Mouse (Mus musculus) liver, postnatal 0 days (tissue): ENCODE data around the gene Spred2. TPM values are rescaled to one million over a fixed set of nuclear protein-coding genes. Genes with fewer than 3 reads are reported as not detected.

Source experiments
- ATAC-seq: fragments of 200-750 bp; cut with Nextera tagmentation; 2 replicates; pipeline ENCODE4 v1.8.0; 2017; ENCODE audit warnings: mild to moderate bottlenecking, moderate library complexity
- DNase-seq: peaks from one replicate; pipeline ENCODE4 v3.0.0-alpha.2; 2016
- H3K27ac ChIP-seq: fragments of 300-500 bp; sonication (generic); 2 replicates; pipeline ENCODE4 v1.5.1; 2014; ENCODE audit warnings: antibody characterized with exemption, moderate library complexity, mild to moderate bottlenecking, low read depth
- H3K27me3 ChIP-seq: fragments of 300-500 bp; sonication (generic); 2 replicates; pipeline ENCODE4 v1.6.1; 2014; ENCODE audit warnings: low read length, control low read depth, mixed read lengths; ENCODE audit not compliant: insufficient read depth
- H3K36me3 ChIP-seq: fragments of 300-500 bp; sonication (generic); replicated peaks from 2 replicates; pipeline ENCODE4 v1.6.1; 2014; ENCODE audit warnings: mild to moderate bottlenecking, control low read depth, low read length, moderate library complexity, mixed read lengths; ENCODE audit not compliant: insufficient read depth
- H3K4me1 ChIP-seq: fragments of 300-500 bp; sonication (generic); 2 replicates; pipeline ENCODE4 v1.6.1; 2014; ENCODE audit warnings: antibody characterized with exemption, mild to moderate bottlenecking, control low read depth; ENCODE audit not compliant: insufficient read depth
- H3K4me2 ChIP-seq: fragments of 300-500 bp; sonication (generic); 2 replicates; pipeline ENCODE4 v1.6.1; 2014; ENCODE audit warnings: low read depth, mild to moderate bottlenecking, low read length, moderate library complexity, mixed read lengths
- H3K4me3 ChIP-seq: fragments of 300-500 bp; sonication (generic); 2 replicates; pipeline ENCODE4 v1.5.1; 2014; ENCODE audit warnings: low read depth, low read length
- H3K9ac ChIP-seq: fragments of 300-500 bp; sonication (generic); replicated peaks from 2 replicates; pipeline ENCODE4 v1.6.1; 2014; ENCODE audit warnings: mild to moderate bottlenecking, moderate library complexity
- H3K9me3 ChIP-seq: fragments of 300-500 bp; sonication (generic); 2 replicates; pipeline ENCODE4 v1.6.1; 2016; ENCODE audit warnings: mild to moderate bottlenecking, control low read depth, low read length, mixed read lengths
- CTCF ChIP-seq: sonication (generic); IDR thresholded peaks from 2 replicates; pipeline ENCODE4 v1.5.1; 2016; ENCODE audit warnings: antibody characterized with exemption, low read depth
- EP300 ChIP-seq: IDR thresholded peaks from 2 replicates; pipeline ENCODE4 v1.6.1; 2016; ENCODE audit warnings: antibody characterized with exemption, low read depth, mild to moderate bottlenecking
- WGBS: fragments of 180-500 bp; shearing (Covaris S2); extraction: QIAGEN DNeasy Blood & Tissue Kit; methylation state at CpG from one replicate; pipeline ENCODE4 v1.1.7; 2014; ENCODE audit not compliant: insufficient replicate concordance; 5-methylcytosine and 5-hydroxymethylcytosine counted together
- polyA plus RNA-seq: library from polyadenylated mRNA; unstranded; fragments of >200 nt; fragmentation: Nextera tagmentation; extraction: Ambion mirVana; gene quantifications from 2 replicates; pipeline ENCODE4 v1.2.1, GENCODE M21; 2015

Gene Spred2
- polyA plus RNA-seq, 1 experiment from 2014 or later: 1.3 TPM

DNA sequence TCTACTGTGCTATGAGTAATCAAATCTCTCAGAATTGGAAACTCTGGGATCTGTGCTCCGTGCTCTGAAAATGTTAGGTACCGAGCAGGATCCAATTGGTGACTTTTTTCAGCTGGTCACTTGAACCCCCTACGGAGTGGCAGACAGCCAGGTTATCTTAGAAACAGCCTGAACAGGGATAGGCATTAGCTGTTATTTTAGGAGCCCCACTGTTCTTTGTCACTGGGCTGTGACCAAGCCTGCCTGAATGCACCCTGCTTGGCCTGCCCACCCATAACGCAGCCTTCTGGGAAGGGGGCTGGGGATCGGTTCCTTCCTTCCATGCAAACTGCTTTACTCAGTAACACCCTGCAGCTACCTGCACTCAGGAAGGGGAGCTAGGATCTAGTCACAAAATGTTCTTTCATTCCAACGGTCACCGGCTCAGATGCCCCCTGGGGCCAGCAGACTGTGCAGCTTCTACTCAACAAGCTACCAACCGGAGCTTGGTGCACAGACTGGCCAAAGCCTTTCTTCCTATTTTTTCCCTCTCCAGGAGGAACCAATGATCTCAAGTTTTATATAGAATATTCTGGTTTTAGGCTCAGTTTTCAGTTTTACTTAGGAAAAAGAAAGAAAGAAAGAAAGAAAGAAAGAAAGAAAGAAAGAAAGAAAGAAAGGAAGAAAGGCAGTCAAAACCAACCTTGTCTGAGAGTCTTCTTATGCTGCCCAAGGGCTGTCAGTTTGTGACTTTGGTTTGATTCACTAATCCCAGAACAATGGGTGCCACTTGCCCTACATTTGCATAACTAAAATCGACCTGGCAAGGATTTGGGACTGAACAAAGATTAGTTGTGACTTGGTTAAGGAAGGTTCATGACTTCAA, 6.6 kb upstream of the Spred2 start:
- WGBS: 61% methylated on average over 9 of the region's 9 CpGs
- no peak overlapping the region for H3K27ac ChIP-seq
- H3K9me3 ChIP-seq: peaks cover 4% of the 10 kb centered on the region; the same call in 1 of the 2 replicates
- TF ChIP-seq EP300 (no peak), CTCF (no peak)
- H3K4me2 ChIP-seq: no peak overlapping the region
- ATAC-seq (no peak), DNase-seq (no peak)
- no peaks in the 10 kb centered on the region for H3K27me3 ChIP-seq
- H3K4me1 ChIP-seq: peaks cover 12% of the 10 kb centered on the region; the same call in 1 of the 2 replicates
- no peaks in the 10 kb centered on the region for H3K36me3 ChIP-seq
- H3K9ac ChIP-seq: no peak overlapping the region
- H3K4me3 ChIP-seq: no peak overlapping the region

DNA sequence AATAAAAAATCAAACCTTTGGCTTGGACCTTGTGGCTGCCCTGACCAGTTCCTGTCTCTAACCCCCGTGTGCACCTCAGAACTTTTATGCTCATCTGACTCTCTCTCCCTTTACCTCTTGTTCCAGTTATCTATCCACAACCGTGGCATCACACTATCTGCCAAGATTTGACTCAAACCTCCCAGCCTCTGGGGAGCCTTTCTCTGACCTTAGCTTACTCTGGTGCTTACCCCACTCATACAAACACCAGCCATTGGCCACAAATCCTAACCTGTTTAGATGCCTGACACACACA, 6.0 kb upstream of the Spred2 start:
- no peak for ATAC-seq
- DNase-seq: no peak
- WGBS: 33% methylated on average over 2 of the region's 2 CpGs

DNA sequence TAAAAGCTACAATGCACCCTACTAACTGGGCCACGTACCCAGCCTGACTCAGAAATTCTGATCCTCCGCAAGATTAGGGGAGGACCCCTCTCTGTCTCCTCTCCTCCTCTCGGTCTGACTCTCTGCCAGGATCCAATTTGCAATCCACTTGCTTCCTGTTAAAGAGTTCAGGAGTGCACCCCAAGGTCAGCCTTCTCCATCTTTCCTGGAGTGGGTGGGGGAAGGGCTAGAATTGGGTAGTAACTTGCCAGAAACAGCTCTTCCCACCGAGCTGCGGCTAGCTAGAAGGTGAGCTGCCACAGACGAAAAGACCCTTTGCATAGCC, 4.8 kb upstream of the Spred2 start:
- TF ChIP-seq EP300: no peak
- TF ChIP-seq CTCF: no peak
- Histone ChIP-seq H3K36me3 (no peaks in the 10 kb centered on the region), H3K27me3 (no peaks in the 10 kb centered on the region), H3K4me3 (peak overlapping the region; percentile 72), H3K9me3 (no peaks in the 10 kb centered on the region), H3K27ac (peak overlapping the region; percentile 93), H3K9ac (peak overlapping the region; percentile 77), H3K4me1 (peaks cover 12% of the 10 kb centered on the region; the same call in 1 of the 2 replicates), H3K4me2 (peak overlapping the region; percentile 88)
- ATAC-seq: no peak
- no peak for DNase-seq
- WGBS: 12% methylated on average over 6 of the region's 6 CpGs

More for the DNA sequence above, 6.0 kb upstream of the Spred2 start:
- Histone ChIP-seq H3K9me3 (no peaks in the 10 kb centered on the region), H3K36me3 (no peaks in the 10 kb centered on the region), H3K4me1 (peaks cover 12% of the 10 kb centered on the region; the same call in 1 of the 2 replicates), H3K27ac (no peak overlapping the region), H3K4me3 (no peak overlapping the region), H3K4me2 (no peak overlapping the region), H3K27me3 (no peaks in the 10 kb centered on the region), H3K9ac (no peak overlapping the region)
- TF ChIP-seq EP300: no peak
- no peak for TF ChIP-seq CTCF

DNA sequence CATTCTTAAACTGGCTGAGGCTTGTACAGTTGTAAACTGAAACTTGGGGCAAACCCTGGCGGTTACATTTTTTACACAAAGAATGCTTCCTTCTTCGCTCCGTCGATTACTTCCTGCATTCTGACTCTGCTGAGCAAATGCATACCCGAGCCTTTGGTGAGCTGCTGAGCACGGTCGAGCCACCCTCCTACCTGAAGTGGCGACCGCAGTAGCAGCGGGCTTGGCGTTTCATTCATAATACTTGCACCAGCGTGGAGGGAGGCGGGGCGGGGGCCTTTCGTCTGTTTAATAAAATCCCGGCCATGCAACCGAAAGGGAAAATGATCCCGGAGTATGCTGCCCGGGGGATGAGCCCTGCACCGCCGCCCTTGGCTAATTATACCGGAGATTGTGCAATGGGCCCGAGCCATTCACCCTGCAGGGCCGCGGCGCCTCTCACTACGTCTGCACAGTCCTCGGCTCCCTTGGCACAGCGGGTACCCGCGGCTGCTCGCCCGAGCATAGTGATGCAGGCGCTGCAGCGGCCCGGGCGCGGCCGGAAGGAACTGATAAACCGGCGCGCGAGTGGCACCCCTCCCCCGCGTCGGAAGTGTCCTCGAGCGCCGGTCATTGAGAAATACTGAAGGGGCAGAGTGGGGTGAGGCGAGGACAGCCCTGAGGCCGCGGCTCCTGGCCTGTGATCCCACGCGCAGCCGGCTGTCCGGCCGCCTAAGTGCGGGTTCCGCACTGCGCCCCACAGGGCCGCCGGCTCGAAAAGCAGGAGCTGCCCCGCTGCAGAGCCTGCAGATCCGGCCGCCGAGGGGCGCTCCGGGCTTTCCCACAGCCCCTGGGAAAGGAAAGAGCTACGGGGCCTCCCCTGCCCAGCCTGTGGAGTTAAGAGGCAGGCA, 4.1 kb upstream of the Spred2 start:
- Histone ChIP-seq H3K4me2 (peak overlapping the region; percentile 88), H3K4me1 (peaks cover 12% of the 10 kb centered on the region; the same call in 1 of the 2 replicates), H3K9ac (peak overlapping the region; percentile 77), H3K4me3 (peak overlapping the region; percentile 72), H3K36me3 (no peaks in the 10 kb centered on the region), H3K27me3 (no peaks in the 10 kb centered on the region), H3K9me3 (no peaks in the 10 kb centered on the region), H3K27ac (peak overlapping the region; percentile 93)
- 1% methylated on average over 67 of the region's 70 CpGs for WGBS
- DNase-seq (peak; percentile 87), ATAC-seq (peak; percentile 70)
- no peak for TF ChIP-seq EP300
- TF ChIP-seq CTCF: peak; percentile 65

DNA sequence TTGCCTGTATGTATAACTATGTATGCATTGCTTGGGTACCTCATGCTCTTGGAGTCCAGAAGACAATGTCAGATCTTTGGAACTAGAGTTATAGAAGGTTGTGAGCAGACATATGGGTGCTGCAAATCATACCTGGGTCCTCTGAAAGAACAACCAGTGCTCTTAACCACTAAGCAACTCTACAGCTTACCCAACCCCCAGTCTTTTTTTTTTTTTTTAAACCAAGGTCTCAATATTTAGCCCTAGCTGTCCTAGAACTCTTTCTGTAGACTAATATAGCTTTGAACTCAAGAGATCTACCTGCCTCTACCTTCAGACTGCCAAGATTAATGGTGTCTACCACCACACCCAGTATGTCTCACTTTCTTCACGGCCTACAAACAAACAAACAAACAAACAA, 2.5 kb upstream of the Spred2 start:
- DNase-seq (no peak), ATAC-seq (no peak)
- no peaks in the 10 kb centered on the region for H3K9me3 ChIP-seq
- no peaks in the 10 kb centered on the region for H3K27me3 ChIP-seq
- 82% methylated on average over 1 of the region's 1 CpGs for WGBS
- TF ChIP-seq EP300 (no peak), CTCF (no peak)
- no peak overlapping the region for H3K4me2 ChIP-seq
- peaks cover 23% of the 10 kb centered on the region for H3K4me1 ChIP-seq
- no peaks in the 10 kb centered on the region for H3K36me3 ChIP-seq
- no peak overlapping the region for H3K4me3 ChIP-seq
- no peak overlapping the region for H3K27ac ChIP-seq
- no peak overlapping the region for H3K9ac ChIP-seq

DNA sequence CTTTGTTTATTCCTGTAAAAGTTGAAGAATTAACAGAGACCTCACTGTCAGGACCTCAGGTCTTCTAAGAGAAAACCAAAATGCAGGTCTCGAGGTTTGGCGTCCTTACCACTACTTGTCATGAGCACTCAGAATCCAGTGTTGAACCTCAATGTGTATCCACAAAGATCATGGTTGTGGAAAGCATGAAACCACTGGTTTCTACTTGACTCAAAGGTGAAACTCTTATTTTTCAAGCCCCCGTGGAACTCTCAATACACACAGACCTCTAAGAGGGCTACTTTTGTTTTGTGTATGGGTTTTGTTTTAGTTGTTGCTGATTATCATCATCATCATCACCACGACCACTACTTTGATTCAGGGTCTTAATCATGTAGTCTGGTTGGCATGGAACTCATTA, 2.0 kb upstream of the Spred2 start:
- ATAC-seq: no peak
- TF ChIP-seq CTCF (no peak), EP300 (no peak)
- H3K27me3 ChIP-seq: no peaks in the 10 kb centered on the region
- no peak overlapping the region for H3K9ac ChIP-seq
- peaks cover 26% of the 10 kb centered on the region for H3K4me1 ChIP-seq
- DNase-seq: no peak
- H3K27ac ChIP-seq: no peak overlapping the region
- 78% methylated on average over 4 of the region's 4 CpGs for WGBS
- no peaks in the 10 kb centered on the region for H3K36me3 ChIP-seq
- no peak overlapping the region for H3K4me3 ChIP-seq
- no peaks in the 10 kb centered on the region for H3K9me3 ChIP-seq
- no peak overlapping the region for H3K4me2 ChIP-seq
